9 mouse cellular contexts compared by ENCODE assay signal in genomic region chr2:102002408-102002973, GRCm38 (mm10).
DNase-seq lines count a peak whose midpoint lies in the region; ATAC-seq and TF ChIP-seq lines count a peak whose summit lies in the region.
"Had no signal": no experiment of that assay in that cellular context is flagged by ENCODE, and none has a peak within 500 bp of the region (broad histone marks: within the 10 kb centered on the region; RNA-seq: fewer than 3 reads in every experiment).

No protein-coding gene starts in this region.

- H3K79me2 ChIP-seq in MEL (ENCODE audit: control insufficient read depth, insufficient read depth, low read length, poor library complexity), result no peaks in the 10 kb centered on the region

- H3K9me3 ChIP-seq in heart, embryonic 12.5 days (replicated peaks), result no peaks in the 10 kb centered on the region
- H3K9me3 ChIP-seq in MEL (replicated peaks; ENCODE audit: insufficient read depth, low read length), result no peaks in the 10 kb centered on the region
- H3K9me3 ChIP-seq in midbrain, embryonic 10.5 days (replicated peaks), result no peaks in the 10 kb centered on the region

- H3K36me3 ChIP-seq in heart, embryonic 12.5 days, result no peaks in the 10 kb centered on the region
- H3K36me3 ChIP-seq in MEL (ENCODE audit: control insufficient read depth in 1 of 2, insufficient read depth in 2 of 2, low read length in 2 of 2), result peaks cover 0 to 8% of the 10 kb centered on the region in 2 experiments; a peak in 2 of 4 replicates
- no peaks in the 10 kb centered on the region for H3K36me3 ChIP-seq in midbrain, embryonic 10.5 days

- no peak for TF ChIP-seq EP300 in MEL (IDR thresholded peaks at IDR 0.05; ENCODE audit: low read depth in 1 of 2, low read length in 2 of 2)

- ATAC-seq in heart, embryonic 12.5 days (ENCODE audit: insufficient number of reproducible peaks, low FRiP score), result peak; percentile 41
- peak; percentile 73 for ATAC-seq in granulocyte monocyte progenitor cell, adult 5-6 weeks (replicated peaks; ENCODE audit: poor library complexity, severe bottlenecking)
- no peak for ATAC-seq in monocyte, adult 5-6 weeks (replicated peaks; ENCODE audit: insufficient number of reproducible peaks, low FRiP score, low TSS enrichment, poor library complexity, severe bottlenecking)

- TF ChIP-seq POLR2A in MEL (IDR thresholded peaks at IDR 0.05; ENCODE audit: control insufficient read depth in 1 of 2, insufficient read depth in 1 of 2, low read depth in 1 of 2, low read length in 2 of 2, poor library complexity in 1 of 2), result no peak

- H3K27ac ChIP-seq in heart, embryonic 12.5 days (ENCODE audit: poor library complexity, severe bottlenecking), result peak overlapping the region; percentile 86
- no peak overlapping the region for H3K27ac ChIP-seq in MEL (ENCODE audit: control insufficient read depth, low read depth, low read length)
- H3K27ac ChIP-seq in midbrain, embryonic 10.5 days (replicated peaks), result peak overlapping the region; percentile 91
- H3K27ac ChIP-seq: macrophage had no signal

- H3K4me2 ChIP-seq in heart, embryonic 12.5 days, result peak overlapping the region; percentile 52

- WGBS in heart, embryonic 12.5 days, result 26% methylated on average over 12 of the region's 12 CpGs
- WGBS in midbrain, embryonic 10.5 days, result 57% methylated on average over 12 of the region's 12 CpGs

- DNase-seq in heart, adult 8-10 months (ENCODE audit: low spot score), result no peak
- DNase-seq in MEL (ENCODE audit: low read depth, low spot score), result peak; percentile 4
- DNase-seq in midbrain, embryonic 10.5 days (ENCODE audit: low spot score), result no peak
- DNase-seq in spleen, adult 12 weeks (ENCODE audit: low spot score), result no peak
- no peak for DNase-seq in thymus, postnatal 14 days

- H3K9ac ChIP-seq in heart, embryonic 12.5 days, result no peak overlapping the region
- H3K9ac ChIP-seq in MEL (ENCODE audit: control insufficient read depth, low read depth, low read length, poor library complexity, severe bottlenecking), result no peak overlapping the region

- H3K4me3 ChIP-seq in heart, embryonic 12.5 days, result peak overlapping the region; percentile 19; the same call in 1 of the 2 replicates
- H3K4me3 ChIP-seq in MEL (ENCODE audit: control insufficient read depth in 1 of 2, insufficient read depth in 1 of 2, low read depth in 2 of 2, low read length in 2 of 2), result no peak overlapping the region
- H3K4me3 ChIP-seq in midbrain, embryonic 10.5 days, result peak overlapping the region; percentile 30

- TF ChIP-seq RAD21 in MEL (IDR thresholded peaks at IDR 0.05; ENCODE audit: low read depth, low read length), result no peak

- H3K27me3 ChIP-seq in heart, embryonic 12.5 days (replicated peaks), result no peaks in the 10 kb centered on the region
- no peaks in the 10 kb centered on the region for H3K27me3 ChIP-seq in MEL (ENCODE audit: control insufficient read depth in 1 of 2, insufficient read depth in 2 of 2, low read length in 2 of 2)
- H3K27me3 ChIP-seq in midbrain, embryonic 10.5 days (ENCODE audit: low read depth, poor library complexity, severe bottlenecking), result no peaks in the 10 kb centered on the region

- peaks cover 80% of the 10 kb centered on the region for H3K4me1 ChIP-seq in heart, embryonic 12.5 days (replicated peaks)
- peaks cover 0 to 14% of the 10 kb centered on the region in 2 experiments; a peak in 3 of 4 replicates for H3K4me1 ChIP-seq in MEL (ENCODE audit: control insufficient read depth in 1 of 2, insufficient read depth in 2 of 2, low read length in 2 of 2)
- H3K4me1 ChIP-seq in midbrain, embryonic 10.5 days, result peaks cover 75% of the 10 kb centered on the region

- TF ChIP-seq CTCF in MEL (IDR thresholded peaks at IDR 0.05 in 2 of 3, conservative IDR thresholded peaks at IDR 0.05 in 1 of 3; ENCODE audit: control insufficient read depth in 1 of 3, insufficient read depth in 1 of 3, low read depth in 2 of 3, low read length in 3 of 3, poor library complexity in 1 of 3, severe bottlenecking in 1 of 3), result no peak

TF ChIP-seq in MEL, 35 proteins besides CTCF, POLR2A, EP300 and RAD21:
- no peak for TF ChIP-seq ZC3H11A (IDR thresholded peaks at IDR 0.05; ENCODE audit: low read depth, low read length)
- no peak for TF ChIP-seq GATA1 (IDR thresholded peaks at IDR 0.05; ENCODE audit: low read depth, low read length)
- TF ChIP-seq MYB (IDR thresholded peaks at IDR 0.05; ENCODE audit: low read depth, low read length), result no peak
- TF ChIP-seq CHD2 (IDR thresholded peaks at IDR 0.05; ENCODE audit: low read length), result no peak
- TF ChIP-seq RCOR1 (IDR thresholded peaks at IDR 0.05; ENCODE audit: low read depth, low read length), result no peak
- no peak for TF ChIP-seq ZKSCAN1 (IDR thresholded peaks at IDR 0.05; ENCODE audit: low read depth, low read length)
- no peak for TF ChIP-seq ZMIZ1 (IDR thresholded peaks at IDR 0.05; ENCODE audit: low read depth, low read length)
- TF ChIP-seq POLR2AphosphoS5 (IDR thresholded peaks at IDR 0.05; ENCODE audit: borderline replicate concordance, low read depth, low read length), result no peak
- TF ChIP-seq KAT2A (conservative IDR thresholded peaks at IDR 0.05; ENCODE audit: low read depth, low read length), result no peak
- TF ChIP-seq USF1 (IDR thresholded peaks at IDR 0.05; ENCODE audit: low read depth, low read length), result no peak
- no peak for TF ChIP-seq MAFK (IDR thresholded peaks at IDR 0.05; ENCODE audit: borderline replicate concordance, low read depth, low read length)
- TF ChIP-seq E2F4 (IDR thresholded peaks at IDR 0.05; ENCODE audit: borderline replicate concordance, low read depth, low read length), result no peak
- no peak for TF ChIP-seq UBTF (IDR thresholded peaks at IDR 0.05; ENCODE audit: borderline replicate concordance, insufficient read depth, low read depth, low read length)
- TF ChIP-seq TCF12 (IDR thresholded peaks at IDR 0.05; ENCODE audit: low read depth, low read length), result no peak
- no peak for TF ChIP-seq MEF2A (IDR thresholded peaks at IDR 0.05; ENCODE audit: extremely low read depth, insufficient replicate concordance, low read depth, low read length, poor library complexity, severe bottlenecking)
- no peak for TF ChIP-seq JUND (IDR thresholded peaks at IDR 0.05; ENCODE audit: low read depth, low read length)
- TF ChIP-seq NELFE (IDR thresholded peaks at IDR 0.05; ENCODE audit: low read depth, low read length), result no peak
- TF ChIP-seq TAL1 (IDR thresholded peaks at IDR 0.05; ENCODE audit: low read length), result no peak
- TF ChIP-seq CHD1 (IDR thresholded peaks at IDR 0.05; ENCODE audit: low read depth, low read length), result no peak
- TF ChIP-seq ZNF384 (IDR thresholded peaks at IDR 0.05; ENCODE audit: low read depth, low read length), result no peak

Comparison
In these comparisons a context has a peak if more than half of its experiments do, and no peak if none do; other contexts are left out.
1. H3K4me3 ChIP-seq: peak in heart, embryonic 12.5 days (single experiment) and midbrain, embryonic 10.5 days (single experiment); none in MEL (0 of 2).